Mouse (Mus musculus) hindbrain, postnatal 0 days (tissue): ENCODE data around the gene Psmb3. TPM values are rescaled to one million over a fixed set of nuclear protein-coding genes. Genes with fewer than 3 reads are reported as not detected.

Experiments used
- ATAC-seq: fragments of 200-750 bp; cut with Nextera tagmentation; 2 replicates; pipeline ENCODE4 v1.8.0; 2017; ENCODE audit warnings: mild to moderate bottlenecking, moderate TSS enrichment, moderate library complexity
- DNase-seq: peaks from one replicate; pipeline ENCODE4 v3.0.0-alpha.2; 2015; ENCODE audit warnings: low spot score
- H3K27ac ChIP-seq: fragments of 300-500 bp; sonication (generic); 2 replicates; pipeline ENCODE4 v1.5.1; 2014; ENCODE audit warnings: mild to moderate bottlenecking
- H3K27me3 ChIP-seq: fragments of 300-500 bp; sonication (generic); 2 replicates; pipeline ENCODE4 v1.6.1; 2014; ENCODE audit warnings: low read length, mixed read lengths; ENCODE audit not compliant: insufficient read depth
- H3K36me3 ChIP-seq: fragments of 300-500 bp; sonication (generic); 2 replicates; pipeline ENCODE4 v1.6.1; 2014; ENCODE audit warnings: low read length, mixed read lengths; ENCODE audit not compliant: insufficient read depth
- H3K4me1 ChIP-seq: fragments of 300-500 bp; sonication (generic); 2 replicates; pipeline ENCODE4 v1.6.1; 2014; ENCODE audit warnings: antibody characterized with exemption, low read length, mixed read lengths; ENCODE audit not compliant: insufficient read depth
- H3K4me2 ChIP-seq: fragments of 300-500 bp; sonication (generic); 2 replicates; pipeline ENCODE4 v1.6.1; 2014; ENCODE audit warnings: low read depth, mild to moderate bottlenecking, low read length, moderate library complexity, mixed read lengths
- H3K4me3 ChIP-seq: fragments of 300-500 bp; sonication (generic); 2 replicates; pipeline ENCODE4 v1.5.1; 2014; ENCODE audit warnings: low read length
- H3K9ac ChIP-seq: fragments of 300-500 bp; sonication (generic); replicated peaks from 2 replicates; pipeline ENCODE4 v1.6.1; 2014; ENCODE audit warnings: mild to moderate bottlenecking, low read length, moderate library complexity, mixed read lengths
- H3K9me3 ChIP-seq: fragments of 300-500 bp; sonication (generic); 2 replicates; pipeline ENCODE4 v1.6.1; 2016; ENCODE audit warnings: low read length, mixed read lengths
- CTCF ChIP-seq: IDR thresholded peaks from 2 replicates; pipeline ENCODE4 v1.5.1; 2016; ENCODE audit warnings: antibody characterized with exemption, control low read depth, low read depth
- WGBS: fragments of 180-500 bp; shearing (Covaris S2); extraction: QIAGEN DNeasy Blood & Tissue Kit; methylation state at CpG from one replicate; pipeline ENCODE4 v1.1.7; 2014; 5-methylcytosine and 5-hydroxymethylcytosine counted together
- polyA plus RNA-seq: library from polyadenylated mRNA; unstranded; fragments of >200 nt; fragmentation: Nextera tagmentation; extraction: Ambion mirVana; gene quantifications from 2 replicates; pipeline ENCODE4 v1.2.1, GENCODE M21; 2015
- total RNA-seq: library from RNA; depleted of rRNA; stranded (reverse); fragments of >200 nt; gene quantifications from 2 replicates; pipeline ENCODE4 v1.2.3, GENCODE M21; 2014

Psmb3 gene
- total and polyA plus RNA-seq, 2 experiments from 2014 or later: 498 to 523 TPM

DNA sequence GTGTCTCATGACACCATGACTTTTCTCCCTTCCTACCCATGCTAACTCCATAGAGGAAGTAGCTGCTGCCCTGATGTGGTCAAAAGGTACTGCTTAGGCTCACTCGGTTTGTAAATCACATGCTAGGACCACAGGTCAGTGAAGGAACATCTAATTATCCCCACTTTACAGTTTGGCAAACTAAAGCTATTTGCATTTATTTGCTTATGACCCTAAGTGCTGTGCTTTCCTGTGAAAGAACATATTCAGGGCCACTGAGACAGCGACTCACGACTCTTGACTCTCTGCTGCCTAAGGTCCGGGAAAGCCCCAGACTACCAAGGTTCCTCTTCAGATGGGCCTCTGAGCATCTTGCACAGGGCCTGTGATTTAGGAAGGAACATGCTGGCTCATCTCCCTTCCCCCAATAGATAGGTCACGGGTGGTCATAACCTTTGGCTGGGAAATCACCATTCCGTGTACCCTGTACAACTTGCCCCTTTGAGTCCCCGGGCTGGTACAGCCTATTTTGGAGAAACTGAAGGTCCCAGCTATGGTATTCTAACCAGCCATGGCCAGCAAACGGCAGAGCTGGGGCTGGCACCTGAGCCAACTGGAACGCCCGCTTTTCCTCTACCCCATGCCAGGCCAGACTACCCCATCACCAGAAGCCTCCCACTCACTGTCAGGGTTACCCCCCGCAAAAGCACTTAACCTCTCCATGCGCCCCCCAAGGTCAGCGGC lies 43.8 kb upstream of the Psmb3 start:
- ATAC-seq: no peak
- peaks cover 9% of the 10 kb centered on the region; the same call in 1 of the 2 replicates for H3K4me1 ChIP-seq
- H3K4me2 ChIP-seq: peak overlapping the region; percentile 60
- no peaks in the 10 kb centered on the region for H3K9me3 ChIP-seq
- H3K27ac ChIP-seq: peak overlapping the region; percentile 59; the same call in 1 of the 2 replicates
- WGBS: 13% methylated on average over 13 of the region's 13 CpGs
- no peak for TF ChIP-seq CTCF
- peak overlapping the region; percentile 62 for H3K4me3 ChIP-seq
- DNase-seq: no peak
- peak overlapping the region; percentile 68 for H3K9ac ChIP-seq
- peaks cover 9% of the 10 kb centered on the region; the same call in 1 of the 2 replicates for H3K27me3 ChIP-seq
- H3K36me3 ChIP-seq: no peaks in the 10 kb centered on the region

DNA sequence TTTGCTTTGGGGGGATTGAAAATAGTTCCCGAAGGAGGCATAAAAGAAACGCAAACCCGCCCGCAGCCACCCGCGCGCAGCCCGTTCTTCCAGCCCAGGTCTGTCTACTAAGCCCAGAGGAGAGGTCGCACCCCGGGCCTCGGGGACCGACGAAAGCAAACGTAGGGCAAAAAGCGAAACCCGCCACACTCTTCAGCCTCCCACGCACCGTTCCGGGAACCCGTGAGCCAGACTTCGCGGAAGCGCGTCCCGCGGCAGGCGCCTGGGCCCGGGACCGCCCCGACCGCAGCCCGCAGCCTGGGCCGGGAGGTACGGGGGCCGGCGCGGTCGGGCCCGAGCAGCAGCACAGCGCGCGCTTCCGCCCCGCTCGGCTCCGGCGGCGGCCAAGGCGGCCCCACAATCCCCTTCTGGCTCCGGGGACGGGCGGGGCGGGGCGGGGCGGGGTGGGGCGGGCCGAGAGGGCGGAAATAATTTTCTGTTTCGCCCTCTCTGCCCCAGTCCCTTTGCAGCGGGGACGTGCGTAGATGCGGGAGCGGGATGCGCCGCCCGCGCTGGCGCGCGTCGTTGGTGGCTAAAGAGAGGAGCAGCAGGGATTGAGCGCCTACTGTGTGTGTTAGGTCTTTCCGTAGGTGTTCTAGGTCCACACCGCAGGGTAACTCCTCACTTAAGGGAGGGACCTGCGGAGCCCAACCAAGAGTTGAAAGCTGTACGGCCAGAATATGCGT lies 43.0 kb upstream of the Psmb3 start:
- peak overlapping the region; percentile 60 for H3K4me2 ChIP-seq
- H3K36me3 ChIP-seq: no peaks in the 10 kb centered on the region
- ATAC-seq (peak; percentile 87), DNase-seq (peak; percentile 84)
- WGBS: under 1% methylated on average over 67 of the region's 78 CpGs
- peak overlapping the region; percentile 68 for H3K9ac ChIP-seq
- peaks cover 15% of the 10 kb centered on the region; the same call in 1 of the 2 replicates for H3K4me1 ChIP-seq
- H3K27me3 ChIP-seq: peaks cover 9% of the 10 kb centered on the region; the same call in 1 of the 2 replicates
- TF ChIP-seq CTCF: no peak
- H3K4me3 ChIP-seq: peak overlapping the region; percentile 62
- peak overlapping the region; percentile 59; the same call in 1 of the 2 replicates for H3K27ac ChIP-seq
- no peaks in the 10 kb centered on the region for H3K9me3 ChIP-seq

DNA sequence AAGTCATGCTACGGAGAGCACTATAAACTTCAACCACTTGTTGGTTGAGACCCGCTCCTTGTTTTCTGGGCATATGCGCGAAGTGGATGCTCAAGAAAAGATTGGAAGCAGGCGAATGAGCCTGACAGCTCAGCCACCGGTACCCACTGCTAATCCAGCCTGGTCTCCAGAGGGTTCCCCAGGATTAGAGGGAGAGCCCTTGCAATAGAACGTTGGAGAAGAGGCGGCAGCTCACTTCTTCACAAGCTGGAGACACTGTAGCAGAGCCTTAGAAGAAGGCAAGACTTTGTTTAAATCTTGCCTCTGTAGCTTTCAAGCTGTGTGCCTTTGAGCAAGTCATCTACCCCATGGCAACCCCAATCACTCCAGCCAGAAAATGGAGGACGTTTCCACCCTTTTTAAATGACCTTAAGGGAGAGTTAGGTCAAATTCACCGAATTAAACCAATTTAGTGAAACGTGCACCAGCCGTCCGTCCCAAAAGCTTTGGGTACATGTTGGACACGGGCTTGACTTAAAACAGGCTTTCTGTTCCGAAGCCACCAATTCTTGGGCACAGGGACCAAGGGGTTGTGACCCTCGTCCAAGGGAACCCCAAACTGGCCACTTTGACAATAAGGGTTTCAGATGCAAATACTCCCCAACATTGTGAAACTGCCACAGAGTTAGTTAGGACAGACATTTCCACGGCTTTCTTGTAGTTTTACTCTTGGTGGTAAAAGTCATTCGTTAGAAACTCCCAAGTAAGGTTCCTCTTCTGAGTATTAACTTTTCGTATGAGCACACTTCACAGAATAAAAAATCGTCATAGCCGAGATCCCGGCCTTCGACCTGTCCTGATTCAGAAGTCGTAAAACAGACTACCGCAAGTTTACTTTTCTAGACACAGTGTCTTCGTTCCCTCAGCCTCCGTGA lies 42.2 kb upstream of the Psmb3 start:
- DNase-seq (no peak), ATAC-seq (no peak)
- Histone ChIP-seq H3K27ac (no peak overlapping the region), H3K4me2 (peak overlapping the region; percentile 92), H3K27me3 (peaks cover 9% of the 10 kb centered on the region; the same call in 1 of the 2 replicates), H3K36me3 (no peaks in the 10 kb centered on the region; the same call in 1 of the 2 replicates), H3K4me3 (peak overlapping the region; percentile 62), H3K4me1 (peaks cover 15% of the 10 kb centered on the region; the same call in 1 of the 2 replicates), H3K9me3 (no peaks in the 10 kb centered on the region), H3K9ac (no peak overlapping the region; the same call in 1 of the 2 replicates)
- no peak for TF ChIP-seq CTCF
- WGBS: 3% methylated on average over 27 of the region's 27 CpGs

DNA sequence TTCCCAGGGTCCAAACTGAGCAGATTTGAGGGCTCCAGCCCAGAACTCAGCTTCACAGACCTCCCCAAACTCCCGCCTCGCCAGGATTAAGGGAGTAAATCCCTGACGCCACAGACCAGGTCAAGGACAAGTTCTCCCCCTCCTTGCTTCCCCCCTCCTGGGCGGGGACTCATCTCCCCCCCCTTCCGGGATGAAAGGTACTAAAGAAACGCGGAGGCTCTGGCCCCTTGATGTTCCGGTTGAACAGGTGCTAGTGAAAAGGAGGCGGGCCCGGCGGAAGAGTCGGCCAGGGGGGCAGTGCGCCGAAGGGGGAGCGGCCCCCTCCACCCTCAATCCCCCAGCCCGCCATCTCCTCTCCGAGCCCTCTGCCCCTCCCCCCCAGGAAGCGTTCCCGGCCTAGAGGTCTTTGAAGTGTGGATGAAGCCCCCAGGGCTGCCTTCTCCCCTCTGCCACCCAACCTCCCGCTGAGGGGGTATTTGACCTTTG lies 41.5 kb upstream of the Psmb3 start:
- no peak for TF ChIP-seq CTCF

DNA sequence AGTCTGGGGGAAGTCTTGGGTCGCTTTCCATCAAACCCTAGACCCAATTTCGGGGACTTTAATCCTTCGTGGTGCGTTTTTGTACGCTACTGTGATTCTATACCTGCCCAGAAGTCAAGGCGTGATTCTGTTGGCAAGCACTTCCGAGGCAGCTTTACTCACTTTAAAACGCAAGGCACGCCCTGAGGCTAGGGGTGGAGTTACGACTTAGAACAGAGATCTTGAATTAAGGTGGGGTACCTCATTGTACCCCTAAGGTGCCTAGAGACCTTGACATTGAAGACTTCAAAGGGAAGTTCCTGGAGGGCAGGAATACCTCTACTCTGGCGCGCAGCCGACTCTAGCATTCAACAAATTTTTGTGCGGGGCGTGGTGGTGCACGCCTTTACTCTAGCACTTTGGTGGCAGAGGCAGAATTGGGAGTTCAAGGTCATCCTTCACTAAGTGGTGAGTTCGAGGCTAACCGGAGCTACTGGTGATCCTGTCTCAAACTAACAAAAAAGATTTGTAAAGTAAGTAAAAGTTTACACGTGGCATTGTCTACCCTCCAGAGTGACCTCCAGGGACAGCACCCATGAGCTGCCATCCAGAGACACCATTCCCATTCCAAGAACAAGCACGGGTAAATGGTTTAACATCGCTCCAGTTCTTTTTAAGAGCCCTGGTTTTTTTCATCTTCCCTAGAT lies 40.8 kb upstream of the Psmb3 start:
- DNase-seq (no peak), ATAC-seq (no peak)
- peaks cover 5% of the 10 kb centered on the region; the same call in 1 of the 2 replicates for H3K36me3 ChIP-seq
- peak overlapping the region; percentile 32; the same call in 1 of the 2 replicates for H3K27ac ChIP-seq
- H3K4me1 ChIP-seq: peaks cover 15% of the 10 kb centered on the region; the same call in 1 of the 2 replicates
- H3K4me2 ChIP-seq: peak overlapping the region; percentile 92
- H3K27me3 ChIP-seq: peaks cover 9% of the 10 kb centered on the region; the same call in 1 of the 2 replicates
- peak overlapping the region; percentile 87 for H3K4me3 ChIP-seq
- no peak for TF ChIP-seq CTCF
- H3K9me3 ChIP-seq: no peaks in the 10 kb centered on the region
- WGBS: 2% methylated on average over 21 of the region's 21 CpGs
- no peak overlapping the region for H3K9ac ChIP-seq

More for the DNA sequence above, 41.5 kb upstream of the Psmb3 start:
- ATAC-seq (no peak), DNase-seq (no peak)
- Histone ChIP-seq H3K27ac (no peak overlapping the region), H3K36me3 (no peaks in the 10 kb centered on the region; the same call in 1 of the 2 replicates), H3K9me3 (no peaks in the 10 kb centered on the region), H3K4me2 (peak overlapping the region; percentile 92), H3K4me1 (peaks cover 15% of the 10 kb centered on the region; the same call in 1 of the 2 replicates), H3K27me3 (peaks cover 9% of the 10 kb centered on the region; the same call in 1 of the 2 replicates), H3K4me3 (peak overlapping the region; percentile 25), H3K9ac (no peak overlapping the region)
- under 1% methylated on average over 20 of the region's 20 CpGs for WGBS
